Mouse (Mus musculus): ENCODE results near the gene Ttc25.

DNA sequence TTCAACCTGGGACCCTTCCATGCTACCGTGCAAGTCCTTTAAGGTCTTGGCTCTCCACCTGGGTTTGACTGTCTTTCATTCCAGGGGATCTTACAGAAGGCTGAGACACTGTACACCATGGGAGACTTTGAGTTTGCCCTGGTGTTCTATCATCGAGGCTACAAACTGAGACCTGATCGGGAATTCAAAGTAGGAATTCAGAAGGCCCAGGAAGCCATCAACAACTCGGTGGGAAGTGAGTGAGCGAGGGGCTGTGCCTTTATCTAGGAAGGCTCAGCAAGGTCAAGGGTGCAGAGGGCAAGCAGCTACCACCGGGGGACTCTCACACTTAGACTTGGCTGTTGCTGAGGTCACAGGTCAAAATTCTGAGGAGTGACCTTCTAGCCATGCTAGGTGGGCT is 4.7 kb downstream of the Ttc25 start:
- TF ChIP-seq CHD2 (IDR thresholded peaks at IDR 0.05; ENCODE audit: low read depth, low read length) (no peak), HCFC1 (IDR thresholded peaks at IDR 0.05; ENCODE audit: borderline replicate concordance, insufficient read depth, low read length) (no peak)

Measured in ES-E14 (cell line).